ENCODE assay signal across 16 mouse cellular contexts in genomic region chr10:41726215-41726614, GRCm38 (mm10).
"Had no signal": no experiment of that assay in that cellular context is flagged by ENCODE, and none has a peak within 500 bp of the region (broad histone marks: within the 10 kb centered on the region; RNA-seq: fewer than 3 reads in every experiment).

No protein-coding gene starts in this region.

- H3K4me2 ChIP-seq: neural tube, embryonic 12.5 days; neural tube, embryonic 13.5 days; neural tube, embryonic 15.5 days; stomach, embryonic 15.5 days had no signal

- H3K9ac ChIP-seq: neural tube, embryonic 12.5 days; neural tube, embryonic 13.5 days; neural tube, embryonic 15.5 days; stomach, embryonic 15.5 days had no signal

- H3K4me3 ChIP-seq: neural tube, embryonic 12.5 days; neural tube, embryonic 13.5 days; neural tube, embryonic 15.5 days; stomach, embryonic 15.5 days had no signal

- H3K27ac ChIP-seq: neural tube, embryonic 12.5 days; neural tube, embryonic 13.5 days; neural tube, embryonic 15.5 days; stomach, embryonic 15.5 days had no signal

- DNase-seq: retina, postnatal 1 day; right cerebral cortex, adult 18-20 months; right cerebral cortex, postnatal 14 days; right cerebral cortex, postnatal 25 days; right cerebral cortex, postnatal 4 days; spleen, adult 18-20 months; thymus, adult 18-20 months; thymus, adult 2 months; thymus, postnatal 14 days; thymus, postnatal 25 days; thymus, postnatal 36 days; thymus, postnatal 4 days had no signal

- H3K9me3 ChIP-seq: neural tube, embryonic 13.5 days; neural tube, embryonic 15.5 days; stomach, embryonic 15.5 days had no signal

- H3K4me1 ChIP-seq: neural tube, embryonic 12.5 days; neural tube, embryonic 13.5 days; neural tube, embryonic 15.5 days; stomach, embryonic 15.5 days had no signal

- H3K27me3 ChIP-seq: neural tube, embryonic 12.5 days; neural tube, embryonic 13.5 days; neural tube, embryonic 15.5 days; stomach, embryonic 15.5 days had no signal
